Mouse (Mus musculus): ENCODE results near the gene Cgnl1. TPM values are rescaled to one million over a fixed set of nuclear protein-coding genes. Genes with fewer than 3 reads are reported as not detected.

The Cgnl1 gene
- 4.2 and 4.6 TPM in 2 replicates for polyA plus RNA-seq (2014; fragmentation: Nextera tagmentation; extraction: Ambion mirVana)

DNA sequence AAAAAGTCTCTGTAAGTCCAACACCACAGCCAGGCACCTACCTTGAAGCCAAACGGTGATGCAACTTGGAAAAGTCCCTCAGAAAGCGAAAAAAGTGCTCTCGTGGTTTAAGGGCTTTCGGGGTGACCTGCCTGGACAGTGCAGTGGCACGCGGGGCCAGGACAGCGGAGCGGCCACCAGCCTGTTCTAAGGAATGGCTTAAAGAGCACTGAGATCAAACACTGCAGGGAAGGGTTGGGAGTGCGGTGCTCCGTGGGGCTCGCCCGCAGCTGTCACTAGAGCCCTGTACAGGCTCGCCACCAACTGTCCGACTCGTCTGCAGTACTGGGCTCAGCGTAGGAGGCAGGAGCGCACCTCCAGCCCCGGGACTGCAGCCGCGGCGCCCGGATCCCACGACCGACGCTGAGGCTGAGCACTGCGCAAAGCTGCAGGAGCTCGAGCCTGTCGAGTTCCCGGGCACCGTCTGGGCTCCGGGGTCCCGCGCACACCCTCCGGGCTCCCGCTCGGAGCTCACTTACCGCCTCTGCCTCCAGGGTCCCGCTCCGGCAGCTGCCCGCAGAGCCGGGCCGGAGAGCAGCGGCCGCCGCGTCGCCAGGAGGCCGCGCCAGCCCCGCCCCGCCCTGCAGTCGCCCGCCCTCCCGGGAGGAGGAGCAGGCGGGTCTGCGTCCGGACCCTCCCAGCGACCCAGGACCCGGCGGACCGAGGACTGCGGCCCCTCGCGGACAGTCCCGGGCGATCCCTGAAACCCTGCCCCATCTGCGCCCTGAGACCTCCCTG, at the start of gene Cgnl1:
Gene Cgnl1 (minus strand): TSS at position 612 of the 777 bp plus-strand sequence.
- Histone ChIP-seq H3K27ac (ENCODE audit: low read depth, low read length) (no peak within 1 kb of the TSS), H3K27me3 (ENCODE audit: control insufficient read depth, insufficient read depth, low read length) (peaks cover 25% of the 10 kb centered on the region), H3K4me2 (peak within 1 kb of the TSS; percentile 89), H3K9me3 (ENCODE audit: control insufficient read depth, low read length) (no peaks in the 10 kb centered on the region), H3K36me3 (ENCODE audit: control insufficient read depth, insufficient read depth, low read length) (no peaks in the 10 kb centered on the region), H3K4me3 (ENCODE audit: low read depth, low read length) (peak within 1 kb of the TSS; percentile 58), H3K4me1 (ENCODE audit: control insufficient read depth, insufficient read depth, low read length) (peaks cover 4% of the 10 kb centered on the region; the same call in 1 of the 2 replicates), H3K9ac (ENCODE audit: low read length) (peak within 1 kb of the TSS; percentile 72)
- WGBS, result under 1% methylated on average over 60 of the region's 67 CpGs
- peak; percentile 89 for ATAC-seq (ENCODE audit: low FRiP score)
- peak; percentile 96 for DNase-seq (ENCODE audit: low spot score, missing footprints)

- H3K36me3 ChIP-seq (ENCODE audit: control insufficient read depth, insufficient read depth, low read length), result no peaks in the 10 kb centered on the region
- no peak overlapping the region for H3K4me3 ChIP-seq (ENCODE audit: low read depth, low read length)
- no peaks in the 10 kb centered on the region for H3K27me3 ChIP-seq (ENCODE audit: control insufficient read depth, insufficient read depth, low read length)
- no peak for DNase-seq (ENCODE audit: low spot score, missing footprints)
- WGBS, result 94% methylated on average over 7 of the region's 7 CpGs
- no peak for ATAC-seq (ENCODE audit: low FRiP score)
- H3K4me2 ChIP-seq, result no peak overlapping the region
- no peaks in the 10 kb centered on the region for H3K4me1 ChIP-seq (ENCODE audit: control insufficient read depth, insufficient read depth, low read length)
- no peaks in the 10 kb centered on the region for H3K9me3 ChIP-seq (ENCODE audit: control insufficient read depth, low read length)
- H3K9ac ChIP-seq (ENCODE audit: low read length), result no peak overlapping the region
- no peak overlapping the region for H3K27ac ChIP-seq (ENCODE audit: low read depth, low read length)
These were observed 47.1 kb upstream of the Cgnl1 start for GRCm38 (mm10) chr9:71818453-71818852.

DNA sequence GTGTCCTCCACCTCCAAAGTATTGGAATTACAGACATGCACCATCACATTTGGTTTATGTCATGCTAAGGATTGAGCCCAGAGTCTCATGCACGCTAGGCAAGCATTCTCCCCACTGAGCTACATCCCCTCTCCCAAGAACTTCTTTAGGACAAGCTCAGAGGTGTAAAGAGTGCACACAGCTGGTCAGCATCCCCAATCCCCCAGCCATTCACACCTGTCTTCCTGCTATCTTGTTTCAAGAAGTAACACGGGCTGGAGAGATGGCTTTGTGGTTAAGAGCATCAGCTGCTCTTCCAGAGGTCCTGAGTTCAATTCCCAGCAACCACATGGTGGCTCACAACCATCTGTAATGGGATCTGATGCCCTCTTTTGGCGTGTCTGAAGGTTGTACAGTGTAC, 44.7 kb upstream of the Cgnl1 start:
- no peaks in the 10 kb centered on the region for H3K4me1 ChIP-seq (ENCODE audit: control insufficient read depth, insufficient read depth, low read length)
- H3K27me3 ChIP-seq (ENCODE audit: control insufficient read depth, insufficient read depth, low read length), result no peaks in the 10 kb centered on the region
- ATAC-seq (ENCODE audit: low FRiP score), result no peak
- no peak overlapping the region for H3K9ac ChIP-seq (ENCODE audit: low read length)
- 75% methylated on average over 3 of the region's 3 CpGs for WGBS
- no peaks in the 10 kb centered on the region for H3K36me3 ChIP-seq (ENCODE audit: control insufficient read depth, insufficient read depth, low read length)
- H3K9me3 ChIP-seq (ENCODE audit: control insufficient read depth, low read length), result no peaks in the 10 kb centered on the region
- peak; percentile 49 for DNase-seq (ENCODE audit: low spot score, missing footprints)
- no peak overlapping the region for H3K4me2 ChIP-seq
- H3K4me3 ChIP-seq (ENCODE audit: low read depth, low read length), result no peak overlapping the region
- H3K27ac ChIP-seq (ENCODE audit: low read depth, low read length), result no peak overlapping the region

- Histone ChIP-seq H3K36me3 (ENCODE audit: control insufficient read depth, insufficient read depth, low read length) (no peaks in the 10 kb centered on the region), H3K9me3 (ENCODE audit: control insufficient read depth, low read length) (no peaks in the 10 kb centered on the region), H3K4me3 (ENCODE audit: low read depth, low read length) (no peak overlapping the region), H3K9ac (ENCODE audit: low read length) (no peak overlapping the region), H3K27me3 (ENCODE audit: control insufficient read depth, insufficient read depth, low read length) (no peaks in the 10 kb centered on the region; the same call in 1 of the 2 replicates), H3K4me1 (ENCODE audit: control insufficient read depth, insufficient read depth, low read length) (no peaks in the 10 kb centered on the region), H3K27ac (ENCODE audit: low read depth, low read length) (no peak overlapping the region), H3K4me2 (no peak overlapping the region)
- 94% methylated on average over 3 of the region's 3 CpGs for WGBS
- DNase-seq (ENCODE audit: low spot score, missing footprints) (peak; percentile 54), ATAC-seq (ENCODE audit: low FRiP score) (no peak)
These were observed 42.2 kb upstream of the Cgnl1 start for GRCm38 (mm10) chr9:71813565-71813964.

DNA sequence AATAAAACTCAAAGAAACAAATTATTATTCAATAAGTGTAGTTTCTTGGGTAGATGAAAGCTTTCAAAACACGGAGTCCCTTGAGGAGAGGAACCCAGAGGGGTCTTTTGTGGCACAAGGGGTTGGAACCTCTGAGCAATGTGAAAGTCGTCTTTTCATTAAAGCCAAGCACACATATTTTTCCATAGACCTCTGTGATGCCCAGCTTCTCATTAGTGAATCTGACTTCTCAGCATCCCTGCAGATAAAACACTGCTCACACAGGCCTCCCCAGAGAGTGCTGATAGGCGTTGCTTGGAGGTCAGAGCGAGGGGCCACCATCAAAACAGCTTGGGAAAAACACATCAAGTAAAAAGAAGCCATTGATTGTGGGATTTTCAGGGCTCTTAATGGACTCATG, 41.5 kb upstream of the Cgnl1 start:
- no peaks in the 10 kb centered on the region for H3K9me3 ChIP-seq (ENCODE audit: control insufficient read depth, low read length)
- H3K27ac ChIP-seq (ENCODE audit: low read depth, low read length), result no peak overlapping the region
- no peak for ATAC-seq (ENCODE audit: low FRiP score)
- H3K36me3 ChIP-seq (ENCODE audit: control insufficient read depth, insufficient read depth, low read length), result no peaks in the 10 kb centered on the region
- DNase-seq (ENCODE audit: low spot score, missing footprints), result peak; percentile 76
- no peak overlapping the region for H3K4me2 ChIP-seq
- no peak overlapping the region for H3K4me3 ChIP-seq (ENCODE audit: low read depth, low read length)
- no peak overlapping the region for H3K9ac ChIP-seq (ENCODE audit: low read length)
- no peaks in the 10 kb centered on the region; the same call in 1 of the 2 replicates for H3K27me3 ChIP-seq (ENCODE audit: control insufficient read depth, insufficient read depth, low read length)
- H3K4me1 ChIP-seq (ENCODE audit: control insufficient read depth, insufficient read depth, low read length), result no peaks in the 10 kb centered on the region
- WGBS, result 69% methylated on average over 4 of the region's 4 CpGs

DNA sequence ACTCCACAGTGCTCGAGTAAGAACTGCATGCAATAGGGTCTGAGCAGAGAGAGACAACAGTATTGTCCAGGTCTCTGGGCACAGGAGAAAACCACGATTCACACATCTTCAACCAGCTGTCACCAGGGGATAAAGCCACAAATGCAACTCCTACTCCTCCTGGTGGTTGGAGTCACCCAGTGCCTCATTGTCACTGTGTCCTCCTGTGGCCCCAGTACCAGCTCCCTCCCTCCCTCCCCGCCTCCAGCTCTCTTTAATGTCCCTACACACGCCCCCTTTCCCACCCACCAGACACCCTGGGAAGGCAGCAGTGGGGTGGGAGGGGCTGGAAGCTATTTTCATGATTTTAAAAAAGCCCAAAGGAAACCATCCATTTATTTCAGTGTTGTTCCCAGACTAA, 41.0 kb upstream of the Cgnl1 start:
- H3K9ac ChIP-seq (ENCODE audit: low read length), result no peak overlapping the region
- H3K27me3 ChIP-seq (ENCODE audit: control insufficient read depth, insufficient read depth, low read length), result no peaks in the 10 kb centered on the region; the same call in 1 of the 2 replicates
- H3K27ac ChIP-seq (ENCODE audit: low read depth, low read length), result no peak overlapping the region
- H3K4me2 ChIP-seq, result no peak overlapping the region
- no peaks in the 10 kb centered on the region for H3K9me3 ChIP-seq (ENCODE audit: control insufficient read depth, low read length)
- DNase-seq (ENCODE audit: low spot score, missing footprints) (no peak), ATAC-seq (ENCODE audit: low FRiP score) (no peak)
- no peaks in the 10 kb centered on the region for H3K36me3 ChIP-seq (ENCODE audit: control insufficient read depth, insufficient read depth, low read length)
- no peaks in the 10 kb centered on the region for H3K4me1 ChIP-seq (ENCODE audit: control insufficient read depth, insufficient read depth, low read length)
- 33% methylated on average over 4 of the region's 4 CpGs for WGBS
- H3K4me3 ChIP-seq (ENCODE audit: low read depth, low read length), result no peak overlapping the region

DNA sequence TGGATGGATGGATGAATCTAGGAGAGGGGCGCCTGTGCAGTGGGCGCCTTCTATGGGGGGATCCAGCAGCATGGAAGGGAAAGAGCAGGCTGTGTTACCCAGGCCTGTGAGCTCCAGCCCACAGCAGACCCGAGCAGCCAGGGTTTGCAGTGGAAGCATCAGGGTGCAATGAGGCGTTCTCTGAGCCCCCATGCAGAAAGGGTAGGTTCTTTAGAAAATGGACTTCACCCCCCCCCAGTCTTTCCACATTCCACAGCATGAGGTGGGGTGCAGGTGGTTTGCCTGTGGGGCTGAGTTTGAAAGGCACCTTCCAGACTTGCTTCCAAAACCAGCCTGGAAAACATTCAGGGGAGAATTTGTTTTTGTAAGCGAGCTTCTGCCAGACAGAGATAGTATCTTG, 40.0 kb upstream of the Cgnl1 start:
- no peak overlapping the region for H3K4me3 ChIP-seq (ENCODE audit: low read depth, low read length)
- H3K27me3 ChIP-seq (ENCODE audit: control insufficient read depth, insufficient read depth, low read length), result no peaks in the 10 kb centered on the region; the same call in 1 of the 2 replicates
- H3K36me3 ChIP-seq (ENCODE audit: control insufficient read depth, insufficient read depth, low read length), result no peaks in the 10 kb centered on the region
- H3K9me3 ChIP-seq (ENCODE audit: control insufficient read depth, low read length), result no peaks in the 10 kb centered on the region
- no peaks in the 10 kb centered on the region for H3K4me1 ChIP-seq (ENCODE audit: control insufficient read depth, insufficient read depth, low read length)
- WGBS, result 75% methylated on average over 5 of the region's 5 CpGs
- DNase-seq (ENCODE audit: low spot score, missing footprints), result peak; percentile 19
- no peak overlapping the region for H3K9ac ChIP-seq (ENCODE audit: low read length)
- ATAC-seq (ENCODE audit: low FRiP score), result no peak
- no peak overlapping the region for H3K27ac ChIP-seq (ENCODE audit: low read depth, low read length)
- no peak overlapping the region for H3K4me2 ChIP-seq

DNA sequence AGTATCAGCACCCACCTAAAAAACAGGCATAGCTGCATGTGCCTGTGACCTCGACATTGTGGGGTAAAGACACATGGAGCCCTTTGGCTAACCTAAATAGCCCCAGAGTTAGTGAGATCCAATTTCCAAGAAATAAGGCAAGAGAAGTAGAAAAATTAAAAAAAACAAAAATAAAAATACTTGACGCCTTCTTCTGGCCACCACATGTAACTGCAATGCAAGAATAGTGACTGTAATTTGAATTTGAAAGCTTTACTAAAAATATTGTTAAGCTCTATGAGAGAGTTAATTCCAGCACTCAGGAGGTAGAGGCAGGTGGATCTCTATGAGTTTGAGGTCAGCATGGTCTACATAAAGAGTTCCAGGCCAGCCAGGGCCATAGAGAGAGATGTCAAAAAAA, 39.3 kb upstream of the Cgnl1 start:
- 84% methylated on average over 2 of the region's 2 CpGs for WGBS
- Histone ChIP-seq H3K4me3 (ENCODE audit: low read depth, low read length) (no peak overlapping the region), H3K27me3 (ENCODE audit: control insufficient read depth, insufficient read depth, low read length) (no peaks in the 10 kb centered on the region; the same call in 1 of the 2 replicates), H3K36me3 (ENCODE audit: control insufficient read depth, insufficient read depth, low read length) (no peaks in the 10 kb centered on the region), H3K9me3 (ENCODE audit: control insufficient read depth, low read length) (no peaks in the 10 kb centered on the region), H3K9ac (ENCODE audit: low read length) (no peak overlapping the region), H3K4me1 (ENCODE audit: control insufficient read depth, insufficient read depth, low read length) (no peaks in the 10 kb centered on the region), H3K4me2 (no peak overlapping the region), H3K27ac (ENCODE audit: low read depth, low read length) (no peak overlapping the region)
- DNase-seq (ENCODE audit: low spot score, missing footprints) (peak; percentile 41), ATAC-seq (ENCODE audit: low FRiP score) (no peak)

- no peaks in the 10 kb centered on the region for H3K4me1 ChIP-seq (ENCODE audit: control insufficient read depth, insufficient read depth, low read length)
- peak overlapping the region; percentile 14; the same call in 1 of the 2 replicates for H3K4me2 ChIP-seq
- ATAC-seq (ENCODE audit: low FRiP score) (no peak), DNase-seq (ENCODE audit: low spot score, missing footprints) (peak; percentile 85)
- WGBS, result 37% methylated on average over 11 of the region's 11 CpGs
- no peak overlapping the region for H3K4me3 ChIP-seq (ENCODE audit: low read depth, low read length)
- no peaks in the 10 kb centered on the region for H3K36me3 ChIP-seq (ENCODE audit: control insufficient read depth, insufficient read depth, low read length)
- H3K27me3 ChIP-seq (ENCODE audit: control insufficient read depth, insufficient read depth, low read length), result no peaks in the 10 kb centered on the region; the same call in none of the 2 replicates
- no peak overlapping the region for H3K27ac ChIP-seq (ENCODE audit: low read depth, low read length)
- H3K9ac ChIP-seq (ENCODE audit: low read length), result no peak overlapping the region
- H3K9me3 ChIP-seq (ENCODE audit: control insufficient read depth, low read length), result no peaks in the 10 kb centered on the region
These were observed 37.3 kb upstream of the Cgnl1 start for GRCm38 (mm10) chr9:71808640-71809254.

Data from midbrain, embryonic 11.5 days (tissue).